Mouse (Mus musculus) intestine, embryonic 15.5 days (tissue): ENCODE measurements around the gene Zgpat. TPM values are rescaled to one million over a fixed set of nuclear protein-coding genes. Genes with fewer than 3 reads are reported as not detected.
A peak's percentile ranks its signal among the peaks of the same experiment; 100 is the strongest.

Experiments
- ATAC-seq: fragments of 200-750 bp; cut with Nextera tagmentation; 2 replicates; pipeline ENCODE4 v1.8.0; 2017; ENCODE audit warnings: moderate TSS enrichment, moderate library complexity
- H3K27ac ChIP-seq: fragments of 300-500 bp; sonication (generic); 2 replicates; pipeline ENCODE4 v1.5.1; 2015; ENCODE audit warnings: mild to moderate bottlenecking, inconsistent platforms
- H3K27me3 ChIP-seq: fragments of 300-500 bp; sonication (generic); replicated peaks from 2 replicates; pipeline ENCODE4 v1.6.1; 2015; ENCODE audit warnings: inconsistent platforms
- H3K36me3 ChIP-seq: fragments of 300-500 bp; sonication (generic); 2 replicates; pipeline ENCODE4 v1.6.1; 2015; ENCODE audit warnings: inconsistent platforms
- H3K4me1 ChIP-seq: fragments of 300-500 bp; sonication (generic); replicated peaks from 2 replicates; pipeline ENCODE4 v1.6.1; 2015; ENCODE audit warnings: inconsistent platforms
- H3K4me2 ChIP-seq: fragments of 300-500 bp; sonication (generic); replicated peaks from 2 replicates; pipeline ENCODE4 v1.6.1; 2015; ENCODE audit warnings: mild to moderate bottlenecking, inconsistent platforms
- H3K4me3 ChIP-seq: fragments of 300-500 bp; sonication (generic); replicated peaks from 2 replicates; pipeline ENCODE4 v1.5.1; 2015; ENCODE audit warnings: inconsistent platforms
- H3K9ac ChIP-seq: fragments of 300-500 bp; sonication (generic); 2 replicates; pipeline ENCODE4 v1.6.1; 2015; ENCODE audit warnings: inconsistent platforms
- H3K9me3 ChIP-seq: fragments of 300-500 bp; sonication (generic); 2 replicates; pipeline ENCODE4 v1.6.1; 2016; ENCODE audit warnings: inconsistent platforms
- WGBS: fragments of 180-500 bp; shearing (Covaris S2); methylation state at CpG from one replicate; pipeline ENCODE4 v1.1.7; 2015; 5-methylcytosine and 5-hydroxymethylcytosine counted together
- polyA plus RNA-seq: library from polyadenylated mRNA; unstranded; fragments of >200 nt; fragmentation: Nextera tagmentation; extraction: Ambion mirVana; gene quantifications from 2 replicates; pipeline ENCODE4 v1.2.1, GENCODE M21; 2015

Zgpat gene
- polyA plus RNA-seq, 1 experiment from 2014 or later: 35.7 TPM

DNA sequence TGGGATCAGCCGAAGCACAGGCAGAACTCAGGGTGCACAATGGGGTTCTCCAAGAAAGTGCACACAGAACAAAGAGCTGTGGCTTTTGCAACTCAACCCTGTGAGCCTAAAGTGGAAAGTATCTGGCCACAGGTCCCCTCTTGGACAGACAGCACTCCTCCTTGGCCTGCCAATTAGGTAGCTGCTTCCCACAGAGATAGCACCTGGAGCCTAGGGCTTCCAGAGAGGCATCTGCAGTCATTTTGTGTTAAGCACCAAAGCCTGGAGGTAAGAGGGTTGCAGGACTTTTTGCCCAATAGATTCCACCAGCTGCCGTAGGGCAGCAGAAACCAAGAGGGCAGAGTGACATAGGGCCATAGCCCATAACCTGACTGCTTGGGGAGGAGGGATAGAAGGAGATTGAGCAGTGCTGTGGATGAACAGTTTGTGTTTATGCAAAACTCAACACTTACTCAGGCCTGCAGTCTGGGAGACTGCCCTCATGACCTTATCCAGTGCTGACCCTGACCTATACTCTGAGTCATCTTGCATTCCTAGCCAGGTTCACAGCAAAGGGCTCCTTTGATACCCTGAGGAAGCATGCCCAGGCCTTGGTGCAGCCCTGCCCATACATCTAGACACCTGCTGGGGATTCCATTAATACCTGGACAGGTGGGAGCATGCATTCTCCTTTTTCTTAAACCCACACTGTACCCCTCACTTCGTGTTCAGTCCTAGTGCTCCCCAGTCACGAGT is 25.6 kb downstream of the Zgpat start:
- Histone ChIP-seq H3K4me2 (no peak overlapping the region), H3K4me3 (no peak overlapping the region), H3K4me1 (no peaks in the 10 kb centered on the region), H3K9me3 (no peaks in the 10 kb centered on the region), H3K36me3 (0 out of 2 replicates have a peak, but pooled peaks cover 4% of the 10 kb centered on the region), H3K27me3 (no peaks in the 10 kb centered on the region), H3K9ac (no peak overlapping the region), H3K27ac (no peak overlapping the region)
- ATAC-seq: no peak
- 69% methylated on average over 4 of the region's 4 CpGs for WGBS

DNA sequence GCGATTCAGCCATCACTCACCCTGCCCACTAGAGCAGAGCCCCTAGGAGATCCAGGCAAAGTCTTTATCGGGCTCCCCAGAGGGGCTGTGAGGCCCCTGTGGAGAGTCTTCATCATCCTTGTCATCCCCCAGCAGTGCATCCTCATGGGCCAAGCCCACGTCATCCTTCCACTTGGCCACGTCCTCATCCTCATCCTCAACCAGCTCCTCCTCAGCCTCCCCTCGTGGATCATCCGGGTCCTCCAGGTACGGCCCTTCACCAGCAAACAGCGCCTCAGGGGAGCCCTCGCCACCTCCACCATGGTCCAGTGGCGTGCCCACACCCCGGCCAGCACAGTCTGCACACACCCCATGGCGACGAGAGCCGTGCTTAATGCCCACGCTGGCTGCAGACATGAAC is 26.3 kb downstream of the Zgpat start:
- H3K27me3 ChIP-seq: no peaks in the 10 kb centered on the region
- no peak for ATAC-seq
- H3K4me1 ChIP-seq: no peaks in the 10 kb centered on the region
- 0 out of 2 replicates have a peak, but pooled peaks cover under 1% of the 10 kb centered on the region for H3K36me3 ChIP-seq
- H3K9ac ChIP-seq: no peak overlapping the region
- H3K27ac ChIP-seq: no peak overlapping the region
- WGBS: 92% methylated on average over 15 of the region's 15 CpGs
- H3K9me3 ChIP-seq: no peaks in the 10 kb centered on the region
- H3K4me2 ChIP-seq: no peak overlapping the region
- no peak overlapping the region for H3K4me3 ChIP-seq

DNA sequence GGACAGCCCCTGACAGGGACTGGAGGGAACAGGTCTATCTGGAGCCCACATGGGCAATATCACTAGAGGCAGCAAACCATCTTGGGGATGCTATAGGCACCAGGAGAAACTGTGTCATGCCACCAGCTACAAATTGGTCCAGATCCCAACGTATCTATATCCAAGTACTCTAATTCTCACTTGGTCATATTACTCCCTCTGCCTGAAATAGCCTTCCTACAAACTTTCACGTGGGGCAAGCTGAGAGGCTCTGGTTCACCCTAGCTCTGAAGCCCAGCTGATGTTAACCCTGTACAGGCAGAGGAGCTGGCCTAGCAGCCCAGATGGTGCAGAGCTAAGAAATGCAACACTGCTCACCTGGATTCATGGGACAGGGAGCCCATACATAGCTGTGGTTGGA is 26.8 kb downstream of the Zgpat start:
- H3K9ac ChIP-seq: no peak overlapping the region

DNA sequence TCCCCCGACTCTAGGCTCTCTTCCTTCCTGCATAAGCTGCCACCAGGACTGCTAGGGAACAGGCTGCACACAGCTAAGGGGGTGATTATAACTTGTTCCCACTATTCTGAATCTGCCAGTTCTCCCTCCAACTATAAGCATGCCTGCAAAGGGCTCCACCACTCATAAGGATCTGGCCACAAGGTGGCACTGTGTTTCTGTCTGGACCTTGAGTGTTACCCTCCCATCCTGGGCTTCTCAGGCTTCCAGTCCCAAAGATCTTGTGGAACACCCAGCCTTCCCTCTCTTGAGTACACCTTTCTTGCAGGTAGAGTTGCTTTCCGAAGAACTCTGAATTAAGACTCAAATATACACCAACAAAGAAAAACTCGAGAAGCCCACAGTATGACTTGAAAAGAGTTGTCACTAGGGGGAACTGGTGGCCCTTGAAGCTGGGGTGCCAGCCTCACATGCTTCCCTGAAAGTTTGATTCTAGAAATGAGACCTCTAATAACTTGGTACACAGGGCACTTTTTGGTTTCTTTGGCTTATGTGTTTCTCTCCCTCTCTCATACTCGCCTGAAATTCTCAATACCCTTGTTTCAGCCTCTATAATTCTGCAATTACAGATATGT is 28.0 kb downstream of the Zgpat start:
- H3K4me3 ChIP-seq: no peak overlapping the region
- H3K27me3 ChIP-seq: no peaks in the 10 kb centered on the region
- H3K36me3 ChIP-seq: no peaks in the 10 kb centered on the region
- H3K9ac ChIP-seq: no peak overlapping the region
- no peak overlapping the region for H3K4me2 ChIP-seq
- 37% methylated on average over 4 of the region's 4 CpGs for WGBS
- H3K9me3 ChIP-seq: no peaks in the 10 kb centered on the region
- no peaks in the 10 kb centered on the region for H3K4me1 ChIP-seq
- no peak overlapping the region for H3K27ac ChIP-seq
- ATAC-seq: peak; percentile 86

More for the DNA sequence above, 26.8 kb downstream of the Zgpat start:
- H3K4me1 ChIP-seq: no peaks in the 10 kb centered on the region
- H3K27me3 ChIP-seq: no peaks in the 10 kb centered on the region
- no peaks in the 10 kb centered on the region for H3K9me3 ChIP-seq
- H3K4me3 ChIP-seq: no peak overlapping the region
- no peak overlapping the region for H3K4me2 ChIP-seq
- H3K36me3 ChIP-seq: no peaks in the 10 kb centered on the region
- 61% methylated on average over 2 of the region's 2 CpGs for WGBS
- no peak for ATAC-seq
- no peak overlapping the region for H3K27ac ChIP-seq

DNA sequence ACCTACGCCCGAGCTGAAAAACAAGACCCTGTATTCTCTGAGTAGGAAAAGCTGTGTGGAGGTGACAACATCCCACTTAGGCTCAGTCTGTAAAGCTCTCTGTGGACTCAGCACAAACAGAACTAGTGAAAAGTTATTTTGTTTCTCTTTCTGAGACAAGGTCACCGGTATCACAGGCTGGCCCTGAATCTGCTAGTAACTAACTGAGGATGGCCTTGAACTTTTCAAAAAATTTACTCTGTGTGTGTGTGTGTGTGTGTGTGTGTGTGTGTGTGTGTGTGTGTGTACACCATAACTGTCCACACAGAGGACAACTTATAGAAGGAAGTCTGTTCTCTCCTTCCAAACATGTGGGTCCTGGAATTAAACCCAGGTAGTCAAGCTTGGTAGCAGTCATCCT is 29.4 kb downstream of the Zgpat start:
- Histone ChIP-seq H3K4me3 (no peak overlapping the region), H3K27ac (no peak overlapping the region), H3K4me1 (no peaks in the 10 kb centered on the region), H3K9ac (no peak overlapping the region), H3K4me2 (no peak overlapping the region), H3K27me3 (no peaks in the 10 kb centered on the region), H3K36me3 (no peaks in the 10 kb centered on the region), H3K9me3 (no peaks in the 10 kb centered on the region)
- ATAC-seq: no peak
- 92% methylated on average over 3 of the region's 3 CpGs for WGBS

DNA sequence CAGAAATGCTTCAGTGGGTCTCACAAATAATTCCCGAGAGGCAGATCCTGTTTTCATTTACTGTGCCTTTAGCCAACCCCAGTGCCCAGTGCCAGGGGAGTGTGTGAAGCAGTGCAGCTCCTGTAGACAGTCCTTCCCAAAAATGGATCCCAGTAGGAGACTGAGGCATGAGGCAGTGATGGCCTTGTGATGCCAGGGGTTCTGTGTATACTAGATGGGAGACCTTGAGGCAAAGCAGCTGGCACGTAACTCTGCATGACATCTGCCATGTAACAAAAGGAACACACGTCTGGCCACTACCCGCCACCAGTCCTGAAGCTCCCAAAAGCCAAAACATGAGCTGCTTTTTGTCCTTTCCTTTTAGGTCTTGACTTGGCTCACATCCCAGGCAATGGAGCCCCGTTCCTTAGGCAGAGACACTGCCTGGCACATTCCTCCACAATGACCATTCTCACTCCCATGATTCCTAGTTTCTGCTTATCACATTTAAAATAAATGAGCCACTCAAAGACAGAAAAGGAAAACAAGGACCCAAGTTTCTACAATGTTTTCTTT is 32.6 kb downstream of the Zgpat start:
- no peaks in the 10 kb centered on the region for H3K4me1 ChIP-seq
- H3K4me2 ChIP-seq: no peak overlapping the region
- 62% methylated on average over 5 of the region's 5 CpGs for WGBS
- no peaks in the 10 kb centered on the region for H3K27me3 ChIP-seq
- no peaks in the 10 kb centered on the region for H3K36me3 ChIP-seq
- ATAC-seq: no peak
- no peak overlapping the region for H3K9ac ChIP-seq
- no peak overlapping the region for H3K4me3 ChIP-seq
- no peak overlapping the region for H3K27ac ChIP-seq
- no peaks in the 10 kb centered on the region for H3K9me3 ChIP-seq

DNA sequence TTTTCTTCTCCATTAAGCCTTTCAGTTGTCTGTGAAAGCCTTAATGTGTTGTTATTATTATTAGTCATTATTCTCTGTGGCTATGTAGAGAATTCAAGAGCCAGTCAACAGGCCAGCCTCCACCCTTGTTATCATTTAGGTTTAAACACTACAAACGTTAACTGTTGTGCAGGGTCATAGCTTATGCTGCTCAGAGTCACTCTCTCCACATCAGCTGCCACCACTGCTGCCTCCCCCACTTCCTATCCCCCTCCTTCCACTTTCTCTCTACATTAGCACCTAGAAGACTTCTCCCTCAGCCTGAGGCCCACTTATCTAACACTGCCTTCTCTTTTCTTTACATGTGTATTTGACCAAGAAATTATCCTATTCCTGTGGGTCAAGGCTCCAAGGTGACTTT is 36.8 kb downstream of the Zgpat start:
- Histone ChIP-seq H3K9me3 (no peaks in the 10 kb centered on the region), H3K4me1 (no peaks in the 10 kb centered on the region), H3K4me3 (no peak overlapping the region), H3K4me2 (no peak overlapping the region), H3K36me3 (no peaks in the 10 kb centered on the region), H3K27me3 (no peaks in the 10 kb centered on the region), H3K27ac (no peak overlapping the region), H3K9ac (no peak overlapping the region)
- 8% methylated on average over 1 of the region's 1 CpGs for WGBS
- ATAC-seq: no peak

DNA sequence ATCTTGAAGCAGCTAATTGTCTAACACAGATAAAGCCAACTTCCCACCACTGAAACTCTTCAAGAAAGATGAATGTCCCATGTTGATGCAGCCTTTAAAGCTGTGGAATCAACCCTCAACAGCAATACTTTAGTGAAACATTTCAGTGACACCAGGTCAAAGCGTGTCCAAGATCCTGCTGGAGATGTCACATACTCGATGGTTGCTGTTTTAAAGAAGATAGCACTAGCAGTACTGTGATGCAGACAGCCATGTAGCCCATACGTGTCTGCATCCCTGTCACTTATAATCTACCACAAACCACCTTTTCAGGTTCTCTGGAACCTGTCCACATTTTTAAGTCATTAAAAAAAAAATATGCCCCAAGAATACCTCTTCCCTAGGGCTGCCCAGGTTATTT is 39.0 kb downstream of the Zgpat start:
- no peaks in the 10 kb centered on the region for H3K4me1 ChIP-seq
- no peaks in the 10 kb centered on the region for H3K9me3 ChIP-seq
- no peak for ATAC-seq
- H3K27ac ChIP-seq: no peak overlapping the region
- H3K36me3 ChIP-seq: no peaks in the 10 kb centered on the region
- H3K4me2 ChIP-seq: no peak overlapping the region
- H3K9ac ChIP-seq: no peak overlapping the region
- no peaks in the 10 kb centered on the region for H3K27me3 ChIP-seq
- 88% methylated on average over 3 of the region's 3 CpGs for WGBS
- no peak overlapping the region for H3K4me3 ChIP-seq

DNA sequence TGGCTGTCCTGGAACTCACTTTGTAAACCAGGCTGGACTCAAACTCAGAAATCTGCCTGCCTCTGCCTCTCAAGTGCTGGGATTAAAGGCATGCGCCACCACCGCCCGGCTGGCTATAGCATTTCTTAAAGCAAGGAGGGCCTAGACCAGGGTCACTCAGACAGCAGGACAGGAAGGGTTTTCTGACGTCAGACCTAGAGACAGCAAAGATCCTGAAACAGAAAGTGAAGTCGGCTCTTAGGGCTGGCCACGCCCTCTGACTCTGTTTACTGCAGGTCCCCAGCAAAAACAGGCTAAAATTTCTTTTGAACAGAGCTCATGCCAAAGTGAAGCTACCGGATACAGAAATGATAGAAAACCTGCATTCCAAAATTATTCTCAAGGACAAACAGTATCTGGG is 44.9 kb downstream of the Zgpat start:
- H3K9ac ChIP-seq: no peak overlapping the region
- no peaks in the 10 kb centered on the region for H3K9me3 ChIP-seq
- no peaks in the 10 kb centered on the region for H3K36me3 ChIP-seq
- no peak for ATAC-seq
- no peak overlapping the region for H3K4me2 ChIP-seq
- no peak overlapping the region for H3K4me3 ChIP-seq
- H3K27ac ChIP-seq: no peak overlapping the region
- no peaks in the 10 kb centered on the region for H3K27me3 ChIP-seq
- no peaks in the 10 kb centered on the region for H3K4me1 ChIP-seq
- 76% methylated on average over 7 of the region's 7 CpGs for WGBS

DNA sequence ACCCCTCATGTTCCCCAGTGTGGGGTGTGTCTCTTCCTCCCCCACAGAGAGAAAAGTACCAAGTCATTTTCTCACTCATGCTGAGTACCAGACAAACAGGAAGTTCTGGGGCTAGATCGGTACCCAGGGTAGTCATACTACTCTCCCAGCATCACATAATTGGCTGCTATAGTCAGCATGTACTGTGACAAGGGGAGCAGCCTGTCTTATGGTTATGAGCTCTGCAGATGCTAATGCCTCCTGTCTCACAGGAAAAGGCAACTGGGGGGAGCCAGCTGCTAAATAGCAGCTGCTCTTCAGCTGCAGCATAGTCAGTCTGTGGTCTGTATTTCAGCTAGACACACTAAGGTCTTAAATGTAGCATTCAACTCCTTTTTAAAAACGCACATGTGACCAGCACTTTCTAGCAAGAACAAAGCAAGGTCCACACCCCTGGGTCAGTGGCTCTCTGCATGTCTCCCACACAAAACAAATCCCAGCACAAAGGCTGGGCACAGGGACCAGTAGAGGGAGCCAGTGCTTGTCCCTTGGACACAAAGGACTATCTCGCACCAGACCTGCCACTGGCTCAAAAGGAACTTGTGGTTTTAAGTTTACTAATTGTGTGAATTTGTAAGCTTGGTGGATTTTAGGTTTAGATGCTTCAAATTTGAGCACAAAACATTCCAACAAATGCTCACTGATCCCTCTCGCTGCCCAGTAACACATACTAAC is 46.2 kb downstream of the Zgpat start:
- Histone ChIP-seq H3K36me3 (no peaks in the 10 kb centered on the region), H3K4me3 (no peak overlapping the region), H3K27me3 (no peaks in the 10 kb centered on the region), H3K4me2 (no peak overlapping the region), H3K4me1 (no peaks in the 10 kb centered on the region), H3K9ac (no peak overlapping the region), H3K27ac (no peak overlapping the region), H3K9me3 (no peaks in the 10 kb centered on the region)
- 53% methylated on average over 4 of the region's 4 CpGs for WGBS
- peak; percentile 66; the same call in 1 of the 2 replicates for ATAC-seq

DNA sequence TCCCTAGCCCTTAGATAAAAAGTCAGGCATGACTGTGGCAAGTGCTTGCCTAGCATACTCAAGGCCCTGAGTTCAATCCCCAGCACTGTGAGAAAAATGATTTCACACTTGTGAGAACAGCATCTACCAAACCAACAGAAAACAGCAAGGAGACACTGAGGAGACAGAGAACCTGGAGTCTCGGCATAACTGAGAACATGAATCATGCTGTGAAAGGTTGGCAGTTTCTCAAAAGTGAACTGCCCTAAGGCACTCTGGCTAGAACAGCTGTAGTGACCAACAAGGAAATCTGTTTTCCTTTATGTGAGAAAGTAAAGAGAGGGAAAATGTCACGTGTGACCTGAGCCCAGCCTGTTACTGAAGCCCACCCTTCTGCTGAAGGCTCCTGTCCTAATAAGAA is 48.4 kb downstream of the Zgpat start:
- Histone ChIP-seq H3K4me3 (no peak overlapping the region), H3K27ac (no peak overlapping the region), H3K9ac (no peak overlapping the region; the same call in 1 of the 2 replicates), H3K27me3 (no peaks in the 10 kb centered on the region), H3K36me3 (no peaks in the 10 kb centered on the region), H3K9me3 (no peaks in the 10 kb centered on the region), H3K4me1 (no peaks in the 10 kb centered on the region), H3K4me2 (no peak overlapping the region)
- no peak for ATAC-seq
- WGBS: 47% methylated on average over 2 of the region's 2 CpGs

DNA sequence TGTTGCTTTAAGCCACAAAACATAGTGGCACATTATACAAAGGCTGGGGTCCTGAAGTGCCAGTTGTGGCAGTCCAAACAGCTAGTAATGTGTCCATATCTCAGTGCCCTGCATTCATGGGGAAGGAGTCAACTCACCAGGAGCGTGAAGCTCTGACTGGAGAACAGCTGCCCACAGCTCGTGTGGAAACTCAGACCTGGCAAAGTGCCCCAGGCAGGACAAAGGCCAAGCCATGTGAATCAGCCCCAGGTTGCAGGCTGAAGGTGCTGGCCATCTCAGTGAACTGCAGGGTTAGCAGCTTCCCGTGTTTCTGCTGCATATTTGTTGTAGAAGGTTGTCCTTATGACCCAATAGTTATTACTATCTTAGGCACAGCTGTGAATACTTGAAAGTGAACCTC is 51.2 kb downstream of the Zgpat start:
- 52% methylated on average over 3 of the region's 3 CpGs for WGBS
- ATAC-seq: no peak
- Histone ChIP-seq H3K27me3 (no peaks in the 10 kb centered on the region), H3K9me3 (no peaks in the 10 kb centered on the region), H3K4me1 (no peaks in the 10 kb centered on the region), H3K9ac (no peak overlapping the region), H3K4me3 (no peak overlapping the region), H3K27ac (no peak overlapping the region), H3K36me3 (no peaks in the 10 kb centered on the region), H3K4me2 (no peak overlapping the region)
